Comparison of ENCODE assay signal across 19 mouse cellular contexts in the genomic region with DNA sequence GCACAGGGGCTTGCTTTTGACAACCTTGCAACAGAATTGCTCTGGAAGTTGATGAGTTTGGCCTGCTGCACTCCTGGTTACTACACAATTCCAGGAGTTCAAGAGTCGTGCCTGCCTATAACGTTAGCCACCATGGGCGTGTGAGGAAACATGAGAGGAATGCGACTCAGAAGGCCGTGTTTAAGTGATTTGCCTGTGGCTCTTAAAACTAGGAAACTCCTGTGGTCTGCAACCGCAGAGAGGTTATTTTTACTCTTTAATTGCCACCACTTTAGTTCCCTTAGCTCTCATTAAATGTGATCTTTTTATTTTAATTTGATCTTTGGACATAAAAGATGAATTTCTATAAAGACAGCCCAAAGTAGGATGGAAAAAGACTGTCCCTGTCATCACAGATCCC.
DNase-seq lines count a peak whose midpoint lies in the region; ATAC-seq and TF ChIP-seq lines count a peak whose summit lies in the region.
"Had no signal": no experiment of that assay in that cellular context is flagged by ENCODE, and none has a peak within 500 bp of the region (broad histone marks: within the 10 kb centered on the region; RNA-seq: fewer than 3 reads in every experiment).

No protein-coding gene starts in this region.

- TF ChIP-seq EP300 in heart, adult 2 months (IDR thresholded peaks at IDR 0.05; ENCODE audit: insufficient read depth, low read depth, low read length), result no peak

- DNase-seq in embryonic facial prominence, embryonic 14.5 days (ENCODE audit: low spot score), result peak; percentile 69
- no peak for DNase-seq in embryonic facial prominence, embryonic 10.5 days (ENCODE audit: low spot score)
- no peak for DNase-seq in heart, adult 2 months
- DNase-seq in limb, embryonic 11.5 days (ENCODE audit: low spot score), result peak; percentile 28
- DNase-seq in limb, embryonic 10.5 days (ENCODE audit: low spot score), result no peak
- no peak for DNase-seq in midbrain, embryonic 14.5 days
- DNase-seq: adrenal gland, postnatal 36 days; cerebellum, adult 9-11 months; gastrocnemius, postnatal 36 days; kidney, adult 18-20 months; layer of hippocampus, adult 9-11 months; liver, postnatal 0 days; lung, postnatal 10 days; thymus, adult 18-20 months; thymus, postnatal 36 days had no signal

- TF ChIP-seq POLR2A in heart, adult 2 months (IDR thresholded peaks at IDR 0.05; ENCODE audit: insufficient read depth, low read depth, low read length), result no peak

- no peaks in the 10 kb centered on the region for H3K79me2 ChIP-seq in heart, adult 2 months (replicated peaks; ENCODE audit: control insufficient read depth, insufficient read depth, low read length)

- peak; percentile 44; the same call in 1 of the 2 replicates for ATAC-seq in embryonic facial prominence, embryonic 14.5 days (ENCODE audit: low read depth)
- ATAC-seq in heart, embryonic 11.5 days (replicated peaks; ENCODE audit: insufficient number of reproducible peaks, low FRiP score, low TSS enrichment), result no peak
- ATAC-seq in limb, embryonic 11.5 days (ENCODE audit: insufficient number of reproducible peaks, low FRiP score, low TSS enrichment, low read depth), result no peak
- no peak for ATAC-seq in midbrain, embryonic 14.5 days (ENCODE audit: low FRiP score, low TSS enrichment)
- ATAC-seq: liver, postnatal 0 days had no signal

- no peak overlapping the region for H3K4me3 ChIP-seq in embryonic facial prominence, embryonic 14.5 days (ENCODE audit: low read depth, low read length)
- H3K4me3 ChIP-seq in embryonic facial prominence, embryonic 10.5 days, result no peak overlapping the region
- no peak overlapping the region for H3K4me3 ChIP-seq in heart, embryonic 11.5 days (ENCODE audit: low read depth, low read length)
- H3K4me3 ChIP-seq in heart, adult 2 months, result no peak overlapping the region
- no peak overlapping the region for H3K4me3 ChIP-seq in limb, embryonic 11.5 days (ENCODE audit: low read depth, low read length)
- no peak overlapping the region for H3K4me3 ChIP-seq in limb, embryonic 10.5 days
- no peak overlapping the region for H3K4me3 ChIP-seq in midbrain, embryonic 14.5 days (replicated peaks; ENCODE audit: low read depth, low read length)
- H3K4me3 ChIP-seq: hindbrain, embryonic 13.5 days; midbrain, embryonic 12.5 days had no signal

- H3K9me3 ChIP-seq in embryonic facial prominence, embryonic 14.5 days (ENCODE audit: control insufficient read depth, low read length), result no peaks in the 10 kb centered on the region
- H3K9me3 ChIP-seq in embryonic facial prominence, embryonic 10.5 days, result no peaks in the 10 kb centered on the region
- H3K9me3 ChIP-seq in heart, embryonic 11.5 days (replicated peaks; ENCODE audit: control insufficient read depth, low read length), result no peaks in the 10 kb centered on the region
- no peaks in the 10 kb centered on the region for H3K9me3 ChIP-seq in limb, embryonic 11.5 days (ENCODE audit: control insufficient read depth, low read length)
- H3K9me3 ChIP-seq in limb, embryonic 10.5 days (replicated peaks), result no peaks in the 10 kb centered on the region
- H3K9me3 ChIP-seq in midbrain, embryonic 14.5 days (ENCODE audit: control insufficient read depth, low read length), result no peaks in the 10 kb centered on the region
- H3K9me3 ChIP-seq: hindbrain, embryonic 13.5 days; midbrain, embryonic 12.5 days had no signal

- no peaks in the 10 kb centered on the region for H3K27me3 ChIP-seq in embryonic facial prominence, embryonic 14.5 days (replicated peaks; ENCODE audit: control insufficient read depth, insufficient read depth, low read length)
- H3K27me3 ChIP-seq in embryonic facial prominence, embryonic 10.5 days (replicated peaks; ENCODE audit: low read depth, poor library complexity, severe bottlenecking), result no peaks in the 10 kb centered on the region
- H3K27me3 ChIP-seq in heart, embryonic 11.5 days (ENCODE audit: control insufficient read depth, insufficient read depth, low read length), result no peaks in the 10 kb centered on the region
- no peaks in the 10 kb centered on the region for H3K27me3 ChIP-seq in heart, adult 2 months (ENCODE audit: control insufficient read depth, insufficient read depth, low read length)
- no peaks in the 10 kb centered on the region for H3K27me3 ChIP-seq in limb, embryonic 11.5 days (ENCODE audit: control insufficient read depth, insufficient read depth, low read length)
- no peaks in the 10 kb centered on the region for H3K27me3 ChIP-seq in limb, embryonic 10.5 days (ENCODE audit: low read depth, poor library complexity, severe bottlenecking)
- H3K27me3 ChIP-seq in midbrain, embryonic 14.5 days (ENCODE audit: control insufficient read depth, insufficient read depth, low read length), result no peaks in the 10 kb centered on the region
- H3K27me3 ChIP-seq: hindbrain, embryonic 13.5 days; midbrain, embryonic 12.5 days had no signal

- no peak overlapping the region for H3K4me2 ChIP-seq in embryonic facial prominence, embryonic 14.5 days (ENCODE audit: low read depth, low read length)
- H3K4me2 ChIP-seq in heart, embryonic 11.5 days, result no peak overlapping the region
- no peak overlapping the region for H3K4me2 ChIP-seq in limb, embryonic 11.5 days (ENCODE audit: low read depth, severe bottlenecking)
- no peak overlapping the region for H3K4me2 ChIP-seq in midbrain, embryonic 14.5 days (ENCODE audit: low read length)
- H3K4me2 ChIP-seq: hindbrain, embryonic 13.5 days; liver, embryonic 11.5 days; midbrain, embryonic 12.5 days had no signal

- H3K36me3 ChIP-seq in embryonic facial prominence, embryonic 14.5 days (ENCODE audit: control insufficient read depth, insufficient read depth, low read length), result no peaks in the 10 kb centered on the region
- no peaks in the 10 kb centered on the region for H3K36me3 ChIP-seq in embryonic facial prominence, embryonic 10.5 days (replicated peaks)
- no peaks in the 10 kb centered on the region for H3K36me3 ChIP-seq in heart, embryonic 11.5 days (ENCODE audit: control insufficient read depth, insufficient read depth, low read length)
- no peaks in the 10 kb centered on the region; the same call in 1 of the 2 replicates for H3K36me3 ChIP-seq in heart, adult 2 months (ENCODE audit: control insufficient read depth, insufficient read depth, low read length)
- H3K36me3 ChIP-seq in limb, embryonic 11.5 days (ENCODE audit: control insufficient read depth, insufficient read depth, low read length), result no peaks in the 10 kb centered on the region
- no peaks in the 10 kb centered on the region for H3K36me3 ChIP-seq in limb, embryonic 10.5 days
- no peaks in the 10 kb centered on the region for H3K36me3 ChIP-seq in midbrain, embryonic 14.5 days (ENCODE audit: control insufficient read depth, insufficient read depth, low read length)
- H3K36me3 ChIP-seq: hindbrain, embryonic 13.5 days; midbrain, embryonic 12.5 days had no signal

- no peak overlapping the region for H3K9ac ChIP-seq in embryonic facial prominence, embryonic 14.5 days (ENCODE audit: low read depth, low read length)
- no peak overlapping the region for H3K9ac ChIP-seq in heart, embryonic 11.5 days (ENCODE audit: low read depth, low read length)
- H3K9ac ChIP-seq in heart, adult 2 months (ENCODE audit: low read depth, low read length), result no peak overlapping the region
- H3K9ac ChIP-seq in limb, embryonic 11.5 days (ENCODE audit: low read length), result no peak overlapping the region
- H3K9ac ChIP-seq in midbrain, embryonic 14.5 days (replicated peaks; ENCODE audit: low read length), result no peak overlapping the region
- H3K9ac ChIP-seq: hindbrain, embryonic 13.5 days; liver, postnatal 0 days; midbrain, embryonic 12.5 days had no signal

- WGBS in embryonic facial prominence, embryonic 14.5 days, result 36% methylated on average over 6 of the region's 6 CpGs
- WGBS in embryonic facial prominence, embryonic 10.5 days, result 60% methylated on average over 6 of the region's 6 CpGs
- 45% methylated on average over 6 of the region's 6 CpGs for WGBS in heart, embryonic 11.5 days (ENCODE audit: insufficient replicate concordance)
- WGBS in heart, adult 2 months, result 75% methylated on average over 6 of the region's 6 CpGs
- WGBS in limb, embryonic 11.5 days, result 45% methylated on average over 6 of the region's 6 CpGs
- 68% methylated on average over 6 of the region's 6 CpGs for WGBS in limb, embryonic 10.5 days
- WGBS in midbrain, embryonic 14.5 days, result 89% methylated on average over 6 of the region's 6 CpGs

- intact Hi-C loops in heart, adult 2 months (cut with DNase I), result no loop called here

- no peak for TF ChIP-seq CTCF in heart, adult 2 months (IDR thresholded peaks at IDR 0.05)

- no peaks in the 10 kb centered on the region for H3K4me1 ChIP-seq in embryonic facial prominence, embryonic 14.5 days (ENCODE audit: control insufficient read depth, insufficient read depth, low read length)
- H3K4me1 ChIP-seq in embryonic facial prominence, embryonic 10.5 days, result no peaks in the 10 kb centered on the region
- 0 out of 2 replicates have a peak, but pooled peaks cover 3% of the 10 kb centered on the region for H3K4me1 ChIP-seq in heart, embryonic 11.5 days (ENCODE audit: control insufficient read depth, insufficient read depth, low read length)
- no peaks in the 10 kb centered on the region for H3K4me1 ChIP-seq in heart, adult 2 months (ENCODE audit: control insufficient read depth, insufficient read depth, low read length)
- H3K4me1 ChIP-seq in limb, embryonic 11.5 days (ENCODE audit: control insufficient read depth, insufficient read depth, low read length), result no peaks in the 10 kb centered on the region
- H3K4me1 ChIP-seq in limb, embryonic 10.5 days, result no peaks in the 10 kb centered on the region
- no peaks in the 10 kb centered on the region for H3K4me1 ChIP-seq in midbrain, embryonic 14.5 days (ENCODE audit: control insufficient read depth, insufficient read depth, low read length)

- no peak overlapping the region for H3K27ac ChIP-seq in embryonic facial prominence, embryonic 14.5 days (replicated peaks; ENCODE audit: low read depth, low read length)
- H3K27ac ChIP-seq in embryonic facial prominence, embryonic 10.5 days (replicated peaks), result no peak overlapping the region
- H3K27ac ChIP-seq in heart, embryonic 11.5 days (ENCODE audit: low read depth, low read length), result 0 out of 2 replicates have a peak overlapping the region, but pooled peaks have one; percentile 12
- no peak overlapping the region for H3K27ac ChIP-seq in heart, adult 2 months
- H3K27ac ChIP-seq in limb, embryonic 11.5 days (replicated peaks; ENCODE audit: low read depth, low read length), result no peak overlapping the region
- no peak overlapping the region for H3K27ac ChIP-seq in limb, embryonic 10.5 days
- H3K27ac ChIP-seq in midbrain, embryonic 14.5 days (replicated peaks; ENCODE audit: low read depth, low read length), result no peak overlapping the region
- H3K27ac ChIP-seq: hindbrain, embryonic 13.5 days; midbrain, embryonic 12.5 days had no signal

Comparison
In these comparisons a context has a peak if more than half of its experiments do, and no peak if none do; other contexts are left out.
1. DNase-seq: peak in embryonic facial prominence, embryonic 14.5 days (single experiment) and limb, embryonic 11.5 days (single experiment); none in embryonic facial prominence, embryonic 10.5 days (single experiment), heart, adult 2 months (0 of 2), limb, embryonic 10.5 days (single experiment) and midbrain, embryonic 14.5 days (single experiment).